Mouse (Mus musculus): ENCODE measurements around the gene Abhd10.

GRCm38 (mm10) chr16:45686833-45687232, 55.9 kb downstream of the Abhd10 start:
- TF ChIP-seq POLR2A (IDR thresholded peaks at IDR 0.05; ENCODE audit: insufficient read depth, low read depth, low read length) (no peak), CTCF (IDR thresholded peaks at IDR 0.05; ENCODE audit: insufficient read depth, low read depth, low read length) (no peak)
